Mouse (Mus musculus) lung, postnatal 0 days (tissue): ENCODE results near the gene Sept11.

Experiments
- CTCF ChIP-seq: IDR thresholded peaks from 2 replicates; pipeline ENCODE4 v1.5.1; 2016; ENCODE audit warnings: antibody characterized with exemption, mild to moderate bottlenecking
- EP300 ChIP-seq: IDR thresholded peaks from 2 replicates; pipeline ENCODE4 v1.6.1; 2016; ENCODE audit warnings: antibody characterized with exemption, mild to moderate bottlenecking, control low read depth

- TF ChIP-seq CTCF = no peak
- TF ChIP-seq EP300 = no peak
Observed at GRCm38 (mm10) chr5:93152451-93152850, 59.2 kb downstream of the Sept11 start.
